Mouse (Mus musculus) adipocyte (in vitro differentiated cells): ENCODE results near the gene Abca13.

Experiments used
- DNase-seq: peaks from one replicate; pipeline ENCODE4 v3.0.0-alpha.2; 2016; ENCODE audit warnings: low spot score

The Abca13 gene

DNA sequence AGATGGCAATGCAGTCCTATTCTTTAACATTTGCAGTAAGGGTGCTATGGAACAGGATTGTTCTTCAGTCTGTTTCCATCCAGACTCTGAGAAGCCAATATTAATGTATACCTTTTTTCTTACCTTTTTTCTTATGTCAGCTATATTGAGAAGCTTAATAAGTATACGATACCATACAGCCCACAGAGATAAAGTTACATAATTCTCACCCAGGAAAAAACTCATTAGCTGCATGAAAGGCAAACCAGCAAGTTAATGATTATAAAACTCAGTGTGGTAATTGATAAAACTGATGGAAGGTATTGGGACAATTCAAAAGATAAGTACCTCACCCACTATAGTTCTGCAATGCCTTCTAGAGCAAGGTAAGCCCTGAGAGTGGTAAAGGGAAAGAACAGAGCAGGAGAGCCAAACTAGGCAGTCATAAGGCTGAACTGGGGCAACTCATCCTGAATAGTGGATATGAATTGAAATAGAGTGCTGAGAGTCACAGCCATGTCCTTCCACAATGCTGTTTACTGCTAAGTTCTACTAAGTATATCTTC, 342.0 kb downstream of the Abca13 start:
- DNase-seq: no peak

GRCm38 (mm10) chr11:9536811-9537210, 345.1 kb downstream of the Abca13 start:
- no peak for DNase-seq

- no peak for DNase-seq
Measured at GRCm38 (mm10) chr11:9538328-9538727, 346.6 kb downstream of the Abca13 start.

DNA sequence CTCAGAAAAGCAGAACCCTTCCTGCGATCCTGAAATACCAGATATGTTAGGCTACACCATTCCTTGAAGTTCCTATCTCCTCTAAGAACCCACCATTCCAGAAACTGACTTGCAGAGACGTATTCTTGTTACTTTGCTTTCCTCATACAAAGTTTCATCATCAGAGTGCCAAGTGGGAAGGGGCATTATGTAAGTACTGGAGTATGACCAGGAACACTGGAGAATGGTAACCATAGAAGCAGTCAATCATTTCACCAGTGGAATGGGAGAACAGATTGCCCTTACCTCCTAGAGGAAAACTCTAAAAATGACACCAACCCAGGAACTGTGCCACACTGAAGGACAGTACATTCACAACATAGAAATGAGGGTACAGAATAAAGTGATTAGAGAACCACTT, 368.3 kb downstream of the Abca13 start:
- no peak for DNase-seq

DNA sequence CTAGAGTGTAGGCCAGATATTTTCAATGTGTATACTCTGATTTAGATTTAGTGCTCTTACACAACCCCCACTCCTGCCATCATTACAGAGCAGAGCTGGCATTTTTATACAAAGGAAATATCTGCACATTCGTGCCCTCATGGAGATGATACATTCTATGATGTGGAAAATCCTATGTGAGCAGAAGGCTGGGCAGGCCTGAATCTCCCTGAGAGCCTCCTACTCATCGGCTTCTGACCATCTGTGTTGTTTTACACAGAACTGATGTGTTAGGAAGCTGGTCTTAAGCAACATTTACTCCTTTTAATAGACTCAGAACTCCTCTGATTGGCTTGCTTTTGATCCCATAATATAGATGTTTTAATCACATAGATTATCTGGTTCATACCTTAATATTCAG, 376.6 kb downstream of the Abca13 start:
- no peak for DNase-seq

DNA sequence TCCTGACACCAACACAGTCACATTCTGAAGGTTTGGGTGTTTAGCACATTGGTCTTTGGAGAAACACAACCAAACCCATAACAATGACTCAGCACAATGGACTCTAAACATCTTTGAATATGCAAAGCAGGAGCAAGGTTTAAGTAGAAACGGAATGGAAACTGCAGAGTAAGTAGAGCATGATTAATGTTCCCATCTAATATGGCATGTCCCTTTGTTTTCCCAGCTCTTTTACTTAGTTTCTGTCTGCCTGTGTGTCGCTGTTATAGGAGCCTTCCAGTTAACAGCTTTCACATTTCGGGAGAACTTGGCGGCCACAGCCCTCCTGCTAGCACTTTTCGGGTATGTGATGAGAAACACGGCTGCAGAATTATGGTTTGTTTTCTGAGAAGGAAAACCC, 378.6 kb downstream of the Abca13 start:
- no peak for DNase-seq

DNA sequence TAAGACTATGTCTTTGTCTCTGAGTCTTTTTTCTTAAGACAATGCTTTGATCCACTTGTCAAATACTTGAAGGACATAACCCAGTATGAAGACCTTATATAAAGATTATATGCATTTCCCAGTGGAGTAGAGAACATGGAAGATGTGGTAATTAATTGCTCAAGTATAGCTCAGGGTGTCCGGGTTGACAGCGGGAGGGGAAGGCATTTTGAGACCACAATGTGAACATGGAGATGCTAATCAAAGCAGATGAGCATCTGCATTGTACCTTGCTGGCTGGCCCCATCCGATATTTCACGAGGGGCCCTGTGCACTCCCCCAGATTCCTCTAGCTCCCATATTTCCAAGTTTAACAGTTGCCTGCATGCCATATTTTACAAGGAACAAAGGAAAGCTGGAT, 383.2 kb downstream of the Abca13 start:
- DNase-seq: no peak

DNA sequence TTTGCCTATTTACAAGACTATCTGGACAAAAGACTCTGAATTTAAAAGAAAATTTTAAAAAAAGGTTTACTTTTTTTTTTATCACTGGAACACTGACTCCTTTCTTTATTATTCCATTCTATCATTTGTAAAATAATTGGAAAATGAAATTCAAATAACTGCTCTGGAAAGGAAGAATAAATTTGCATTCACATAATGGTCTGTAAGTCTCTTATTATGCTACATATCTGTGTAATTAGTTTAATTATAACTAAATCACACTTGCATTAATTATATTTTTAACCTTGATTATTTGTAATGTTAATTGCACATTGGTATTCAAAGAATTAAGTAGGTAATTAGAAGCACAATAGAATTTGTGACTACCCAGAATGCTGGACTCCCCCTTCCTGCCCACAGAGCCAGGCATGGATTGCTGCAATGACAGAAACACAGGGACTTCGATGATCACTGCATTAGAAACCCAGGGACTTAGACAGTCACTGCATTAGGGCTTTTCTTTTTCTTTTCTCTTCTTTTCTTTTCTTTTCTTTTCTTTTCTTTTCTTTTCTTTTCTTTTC, 400.1 kb downstream of the Abca13 start:
- no peak for DNase-seq

- no peak for DNase-seq
Measured at GRCm38 (mm10) chr11:9597299-9597698, 405.6 kb downstream of the Abca13 start.

- DNase-seq: no peak
Measured at GRCm38 (mm10) chr11:9601096-9601495, 409.4 kb downstream of the Abca13 start.

- no peak for DNase-seq
Measured at GRCm38 (mm10) chr11:9602137-9602536, 410.4 kb downstream of the Abca13 start.

GRCm38 (mm10) chr11:9608249-9608648, 416.5 kb downstream of the Abca13 start:
- no peak for DNase-seq

GRCm38 (mm10) chr11:9609075-9609474, 417.3 kb downstream of the Abca13 start:
- no peak for DNase-seq

DNA sequence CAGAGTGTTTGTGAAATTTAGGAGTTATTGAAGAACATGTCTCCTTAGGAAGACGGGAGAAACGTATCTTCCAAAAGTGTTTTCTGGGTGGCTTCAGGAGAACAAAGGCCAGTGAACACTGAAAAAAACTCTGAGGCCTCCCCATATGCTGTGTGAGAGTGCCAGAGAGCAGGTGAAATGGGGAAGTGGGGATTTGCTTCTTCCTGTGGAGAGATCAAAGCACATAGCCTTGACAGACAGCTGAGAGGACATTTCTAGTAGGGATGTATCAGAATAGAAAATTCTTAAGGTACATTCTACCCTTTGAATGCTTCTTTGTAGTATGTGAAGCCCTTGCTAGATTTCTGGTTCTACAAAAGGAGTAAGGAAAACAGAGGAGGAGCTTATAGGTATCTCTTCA, 424.4 kb downstream of the Abca13 start:
- no peak for DNase-seq

GRCm38 (mm10) chr11:9616665-9617064, 424.9 kb downstream of the Abca13 start:
- DNase-seq: no peak

DNA sequence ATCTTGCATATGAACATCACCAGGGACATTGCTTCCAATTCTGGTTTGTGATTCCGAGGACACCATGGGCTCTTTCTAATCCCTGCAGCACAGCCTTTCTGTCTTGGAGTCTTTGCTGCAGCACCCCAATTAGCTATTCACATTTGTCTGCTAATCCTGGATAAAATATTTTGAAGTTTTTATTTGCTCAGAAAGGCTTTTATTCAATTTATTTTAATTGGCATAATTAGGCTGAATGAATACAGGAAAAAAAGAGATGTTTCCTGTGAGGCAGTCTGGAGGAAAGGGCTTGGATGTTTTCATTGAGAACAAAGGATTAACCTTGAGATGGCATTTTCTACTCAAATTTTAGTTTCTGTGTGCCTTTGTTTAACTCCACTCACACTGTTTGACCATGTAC, 428.2 kb downstream of the Abca13 start:
- no peak for DNase-seq

- no peak for DNase-seq
Measured at GRCm38 (mm10) chr11:9622888-9623287, 431.1 kb downstream of the Abca13 start.

DNA sequence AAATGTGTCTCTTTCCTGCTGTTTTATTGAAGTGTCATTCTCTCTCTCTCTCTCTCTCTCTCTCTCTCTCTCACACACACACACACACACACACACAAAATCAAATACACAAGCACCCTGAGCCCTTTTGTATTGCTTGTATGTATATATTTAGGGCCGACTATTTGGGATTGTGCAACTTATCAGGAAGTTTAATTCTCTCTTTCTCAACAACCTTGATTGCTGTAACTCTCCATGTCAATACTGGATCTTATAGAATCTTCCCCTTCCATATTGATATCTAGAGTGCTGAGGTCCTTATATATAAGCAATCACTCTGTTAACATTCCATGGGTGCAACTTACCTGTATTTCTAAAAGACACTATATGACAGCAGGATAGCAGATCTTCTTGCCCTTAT, 433.0 kb downstream of the Abca13 start:
- DNase-seq: no peak

- DNase-seq: no peak
Measured at GRCm38 (mm10) chr11:9625812-9626211, 434.1 kb downstream of the Abca13 start.

- no peak for DNase-seq
Measured at GRCm38 (mm10) chr11:9647272-9647671, 455.5 kb downstream of the Abca13 start.

DNA sequence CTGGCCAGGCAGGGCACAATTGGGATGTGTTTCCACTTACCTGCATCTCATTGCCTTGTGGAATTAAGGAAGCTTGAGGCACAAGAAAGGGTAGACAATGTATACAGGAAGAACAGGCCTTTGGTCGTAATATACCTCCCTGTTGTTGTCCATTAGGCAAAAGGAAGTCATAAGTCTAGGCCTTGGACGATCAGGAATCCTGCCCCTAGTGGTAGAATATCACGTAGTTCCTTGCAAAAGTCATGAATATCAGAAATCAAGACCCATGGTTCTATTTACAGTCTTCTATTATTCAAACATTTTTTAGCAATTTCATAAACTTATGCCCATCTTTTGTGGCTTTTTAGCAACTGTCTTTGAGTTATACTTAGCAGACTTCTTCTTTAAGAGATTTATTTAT, 456.2 kb downstream of the Abca13 start:
- DNase-seq: no peak

DNA sequence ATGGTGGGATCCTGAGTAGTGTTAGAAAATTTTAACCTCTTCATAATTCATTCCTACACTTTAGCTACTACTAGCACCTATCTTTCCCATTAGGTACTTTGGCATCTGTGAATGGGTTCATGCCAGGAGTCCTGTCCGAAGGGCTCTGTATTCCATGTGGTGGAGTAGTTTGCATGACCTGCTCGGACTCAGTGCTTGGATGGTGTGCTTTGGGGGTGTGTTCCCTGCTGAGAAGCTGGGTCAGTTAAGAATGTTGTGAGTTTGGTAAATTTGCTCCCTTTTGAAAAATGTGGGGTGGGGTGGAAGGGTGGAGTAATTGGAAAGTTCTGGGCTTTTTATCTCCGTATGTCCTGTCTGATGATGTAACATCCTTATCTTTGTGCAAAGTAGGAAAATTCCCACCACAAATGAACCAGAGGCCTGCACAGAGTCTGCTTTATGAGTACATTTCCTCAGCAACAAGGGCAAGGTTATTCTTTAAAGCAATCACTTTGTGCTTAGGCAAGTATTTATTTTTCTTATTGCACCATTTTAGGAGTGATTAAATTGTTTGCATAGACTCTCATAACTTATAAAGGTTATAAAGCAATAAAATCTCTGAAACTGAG, 475.0 kb downstream of the Abca13 start:
- DNase-seq: no peak

DNA sequence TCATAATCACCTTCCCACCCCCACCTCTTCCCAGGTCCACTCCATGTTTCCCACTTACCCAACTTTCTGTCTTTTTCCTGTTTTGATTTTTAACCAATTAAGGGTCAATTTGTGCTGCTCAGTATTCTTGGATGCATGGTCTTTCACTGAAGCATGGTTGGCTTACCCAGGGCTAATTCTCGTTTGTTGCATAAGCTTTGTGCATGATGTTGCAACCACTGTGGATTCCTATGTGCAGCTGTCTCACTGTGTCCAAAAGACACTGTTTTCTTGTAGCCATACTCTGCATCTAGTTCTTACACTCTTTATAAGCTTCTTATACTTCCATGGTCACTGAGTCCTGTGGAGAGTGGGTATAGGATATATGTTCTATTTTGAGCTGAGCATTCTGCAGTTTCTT, 477.7 kb downstream of the Abca13 start:
- DNase-seq: no peak

DNA sequence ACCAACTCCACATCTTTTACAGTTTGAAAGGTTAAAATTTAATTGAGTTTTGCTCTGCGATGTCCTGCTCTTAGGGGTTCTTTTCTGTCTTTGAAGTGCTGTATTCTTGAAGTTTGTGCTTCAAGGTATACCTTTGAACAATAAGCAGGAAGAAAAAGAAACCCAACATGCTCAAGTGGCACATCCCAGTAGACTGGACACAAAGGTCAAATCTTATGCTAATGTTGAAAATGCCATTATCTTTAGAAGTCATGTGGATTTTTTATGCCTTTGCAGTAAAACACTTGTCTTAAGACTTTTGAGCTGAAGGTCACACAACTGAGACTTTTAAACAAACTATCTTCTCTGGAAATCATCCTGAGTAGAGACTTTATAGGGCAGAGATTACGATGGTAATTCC, 493.2 kb downstream of the Abca13 start:
- DNase-seq: no peak
